Mouse (Mus musculus): ENCODE measurements around the gene Cpne9.

Cpne9 gene

GRCm38 (mm10) chr6:113336852-113337620, 54.9 kb downstream of the Cpne9 start:
- Histone ChIP-seq H3K4me1 (replicated peaks; ENCODE audit: low read depth, low read length) (peaks cover 24% of the 10 kb centered on the region), H3K27me3 (ENCODE audit: insufficient read depth, low read length) (no peaks in the 10 kb centered on the region), H3K36me3 (ENCODE audit: insufficient read depth, low read length) (peaks cover 41% of the 10 kb centered on the region), H3K9me3 (ENCODE audit: low read length) (no peaks in the 10 kb centered on the region), H3K4me3 (replicated peaks; ENCODE audit: low read length) (no peak overlapping the region)
- TF ChIP-seq NANOG (IDR thresholded peaks at IDR 0.05; ENCODE audit: borderline replicate concordance, low read length) (no peak), CTCF (conservative IDR thresholded peaks at IDR 0.05; ENCODE audit: low read length) (no peak), POU5F1 (IDR thresholded peaks at IDR 0.05; ENCODE audit: borderline replicate concordance, low read length) (no peak)

- no peaks in the 10 kb centered on the region; the same call in 1 of the 2 replicates for H3K36me3 ChIP-seq (ENCODE audit: insufficient read depth, low read length)
- peaks cover 7% of the 10 kb centered on the region; the same call in 1 of the 2 replicates for H3K27me3 ChIP-seq (ENCODE audit: insufficient read depth, low read length)
- H3K9me3 ChIP-seq (ENCODE audit: low read length), result no peaks in the 10 kb centered on the region
- H3K4me3 ChIP-seq (replicated peaks; ENCODE audit: low read length), result no peak overlapping the region
- no peak for TF ChIP-seq CTCF (conservative IDR thresholded peaks at IDR 0.05; ENCODE audit: low read length)
- no peak for TF ChIP-seq POU5F1 (IDR thresholded peaks at IDR 0.05; ENCODE audit: borderline replicate concordance, low read length)
- no peak for TF ChIP-seq NANOG (IDR thresholded peaks at IDR 0.05; ENCODE audit: borderline replicate concordance, low read length)
- peaks cover 40% of the 10 kb centered on the region for H3K4me1 ChIP-seq (replicated peaks; ENCODE audit: low read depth, low read length)
Measured at GRCm38 (mm10) chr6:113341574-113341973, 59.5 kb downstream of the Cpne9 start.

GRCm38 (mm10) chr6:113342297-113342696, 60.2 kb downstream of the Cpne9 start:
- no peaks in the 10 kb centered on the region; the same call in 1 of the 2 replicates for H3K36me3 ChIP-seq (ENCODE audit: insufficient read depth, low read length)
- peaks cover 7% of the 10 kb centered on the region; the same call in 1 of the 2 replicates for H3K27me3 ChIP-seq (ENCODE audit: insufficient read depth, low read length)
- no peaks in the 10 kb centered on the region for H3K9me3 ChIP-seq (ENCODE audit: low read length)
- no peak overlapping the region for H3K4me3 ChIP-seq (replicated peaks; ENCODE audit: low read length)
- peaks cover 45% of the 10 kb centered on the region for H3K4me1 ChIP-seq (replicated peaks; ENCODE audit: low read depth, low read length)
- no peak for TF ChIP-seq CTCF (conservative IDR thresholded peaks at IDR 0.05; ENCODE audit: low read length)
- no peak for TF ChIP-seq POU5F1 (IDR thresholded peaks at IDR 0.05; ENCODE audit: borderline replicate concordance, low read length)
- no peak for TF ChIP-seq NANOG (IDR thresholded peaks at IDR 0.05; ENCODE audit: borderline replicate concordance, low read length)

- Histone ChIP-seq H3K4me1 (replicated peaks; ENCODE audit: low read depth, low read length) (peaks cover 45% of the 10 kb centered on the region), H3K27me3 (ENCODE audit: insufficient read depth, low read length) (peaks cover 7% of the 10 kb centered on the region; the same call in 1 of the 2 replicates), H3K36me3 (ENCODE audit: insufficient read depth, low read length) (no peaks in the 10 kb centered on the region), H3K4me3 (replicated peaks; ENCODE audit: low read length) (peak within 1 kb of the TSS; percentile 79), H3K9me3 (ENCODE audit: low read length) (no peaks in the 10 kb centered on the region)
- TF ChIP-seq POU5F1 (IDR thresholded peaks at IDR 0.05; ENCODE audit: borderline replicate concordance, low read length) (no peak), CTCF (conservative IDR thresholded peaks at IDR 0.05; ENCODE audit: low read length) (no peak), NANOG (IDR thresholded peaks at IDR 0.05; ENCODE audit: borderline replicate concordance, low read length) (no peak)
Measured at GRCm38 (mm10) chr6:113343177-113344092, 61.3 kb downstream of the Cpne9 start, which contains the start of gene Camk1. Gene Camk1 (minus strand): TSS chr6:113343984.

- Histone ChIP-seq H3K36me3 (ENCODE audit: insufficient read depth, low read length) (no peaks in the 10 kb centered on the region), H3K4me1 (replicated peaks; ENCODE audit: low read depth, low read length) (peaks cover 41% of the 10 kb centered on the region), H3K9me3 (ENCODE audit: low read length) (no peaks in the 10 kb centered on the region), H3K27me3 (ENCODE audit: insufficient read depth, low read length) (peaks cover 7% of the 10 kb centered on the region; the same call in 1 of the 2 replicates), H3K4me3 (replicated peaks; ENCODE audit: low read length) (peak overlapping the region; percentile 79; the same call in 1 of the 2 replicates)
- TF ChIP-seq POU5F1 (IDR thresholded peaks at IDR 0.05; ENCODE audit: borderline replicate concordance, low read length), result no peak
- no peak for TF ChIP-seq CTCF (conservative IDR thresholded peaks at IDR 0.05; ENCODE audit: low read length)
- TF ChIP-seq NANOG (IDR thresholded peaks at IDR 0.05; ENCODE audit: borderline replicate concordance, low read length), result no peak
Measured at GRCm38 (mm10) chr6:113344321-113344720, 62.2 kb downstream of the Cpne9 start.

- Histone ChIP-seq H3K9me3 (ENCODE audit: low read length) (no peaks in the 10 kb centered on the region), H3K27me3 (ENCODE audit: insufficient read depth, low read length) (peaks cover 7% of the 10 kb centered on the region; the same call in 1 of the 2 replicates), H3K4me3 (replicated peaks; ENCODE audit: low read length) (no peak overlapping the region), H3K36me3 (ENCODE audit: insufficient read depth, low read length) (no peaks in the 10 kb centered on the region), H3K4me1 (replicated peaks; ENCODE audit: low read depth, low read length) (peaks cover 52% of the 10 kb centered on the region)
- no peak for TF ChIP-seq NANOG (IDR thresholded peaks at IDR 0.05; ENCODE audit: borderline replicate concordance, low read length)
- TF ChIP-seq CTCF (conservative IDR thresholded peaks at IDR 0.05; ENCODE audit: low read length), result no peak
- TF ChIP-seq POU5F1 (IDR thresholded peaks at IDR 0.05; ENCODE audit: borderline replicate concordance, low read length), result no peak
Measured at GRCm38 (mm10) chr6:113346897-113347296, 64.8 kb downstream of the Cpne9 start.

- TF ChIP-seq POU5F1 (IDR thresholded peaks at IDR 0.05; ENCODE audit: borderline replicate concordance, low read length) (no peak), CTCF (conservative IDR thresholded peaks at IDR 0.05; ENCODE audit: low read length) (no peak), NANOG (IDR thresholded peaks at IDR 0.05; ENCODE audit: borderline replicate concordance, low read length) (no peak)
- H3K27me3 ChIP-seq (ENCODE audit: insufficient read depth, low read length), result no peaks in the 10 kb centered on the region
Measured at GRCm38 (mm10) chr6:113350538-113350937, 68.4 kb downstream of the Cpne9 start.

GRCm38 (mm10) chr6:113351161-113351560, 69.1 kb downstream of the Cpne9 start:
- no peak for TF ChIP-seq POU5F1 (IDR thresholded peaks at IDR 0.05; ENCODE audit: borderline replicate concordance, low read length)
- no peak for TF ChIP-seq NANOG (IDR thresholded peaks at IDR 0.05; ENCODE audit: borderline replicate concordance, low read length)
- TF ChIP-seq CTCF (conservative IDR thresholded peaks at IDR 0.05; ENCODE audit: low read length), result no peak
- Histone ChIP-seq H3K4me1 (replicated peaks; ENCODE audit: low read depth, low read length) (peaks cover 42% of the 10 kb centered on the region), H3K36me3 (ENCODE audit: insufficient read depth, low read length) (no peaks in the 10 kb centered on the region), H3K9me3 (ENCODE audit: low read length) (no peaks in the 10 kb centered on the region), H3K4me3 (replicated peaks; ENCODE audit: low read length) (no peak overlapping the region), H3K27me3 (ENCODE audit: insufficient read depth, low read length) (no peaks in the 10 kb centered on the region)

More at GRCm38 (mm10) chr6:113350538-113350937, 68.4 kb downstream of the Cpne9 start:
- Histone ChIP-seq H3K4me3 (replicated peaks; ENCODE audit: low read length) (no peak overlapping the region), H3K9me3 (ENCODE audit: low read length) (no peaks in the 10 kb centered on the region), H3K36me3 (ENCODE audit: insufficient read depth, low read length) (no peaks in the 10 kb centered on the region), H3K4me1 (replicated peaks; ENCODE audit: low read depth, low read length) (peaks cover 38% of the 10 kb centered on the region)

All from E14TG2a.4 (cell line).